Mouse (Mus musculus): Measurements from ENCODE around the gene Actrt3. TPM values are rescaled to one million over a fixed set of nuclear protein-coding genes. Genes with fewer than 3 reads are reported as not detected.
"Not testable (repeated sequence)": the region's sequence is repeated elsewhere in the genome, so short reads cannot be mapped to it uniquely, and the experiment has no call there.

Actrt3 gene
- total RNA-seq, 2 experiments from 2014 or later: not detected

- intact Hi-C loops (cut with DNase I): loop anchor here (1.0 to 10.0 kb wide), 4 partner anchors 105 to 1788 kb away; partner anchors contain the start of genes Lrrc31 and Rpl22l1
- peak; percentile 13 to 26 for DNase-seq
These were observed 7.3 kb downstream of the Actrt3 start for GRCm38 (mm10) chr3:30592418-30592853.

GRCm38 (mm10) chr3:30588865-30589264 is 10.9 kb downstream of the Actrt3 start:
- no peak for DNase-seq
- intact Hi-C loops (cut with DNase I): no loop called here

GRCm38 (mm10) chr3:30573549-30573948 is 26.2 kb downstream of the Actrt3 start:
- intact Hi-C loops (cut with DNase I): no loop called here
- no peak for DNase-seq

GRCm38 (mm10) chr3:30566333-30566732 is 33.4 kb downstream of the Actrt3 start:
- intact Hi-C loops (cut with DNase I): not testable (repeated sequence)

GRCm38 (mm10) chr3:30560677-30561314 is 38.9 kb downstream of the Actrt3 start:
- no peak for DNase-seq

More at GRCm38 (mm10) chr3:30566333-30566732, 33.4 kb downstream of the Actrt3 start:
- DNase-seq: not testable (repeated sequence)

GRCm38 (mm10) chr3:30553741-30554140 is 46.0 kb downstream of the Actrt3 start:
- intact Hi-C loops (cut with DNase I): no loop called here
- no peak for DNase-seq

More at GRCm38 (mm10) chr3:30560677-30561314, 38.9 kb downstream of the Actrt3 start:
- intact Hi-C loops (cut with DNase I): loop anchor here (2.0 to 5.0 kb wide), 3 partner anchors 748 to 1523 kb away; no protein-coding TSS in a partner anchor

GRCm38 (mm10) chr3:30550218-30550617 is 49.5 kb downstream of the Actrt3 start:
- intact Hi-C loops (cut with DNase I): no loop called here
- no peak for DNase-seq

- intact Hi-C loops (cut with DNase I): no loop called here
- no peak for DNase-seq
These were observed 50.8 kb downstream of the Actrt3 start for GRCm38 (mm10) chr3:30548928-30549327.

- intact Hi-C loops (cut with DNase I): no loop called here
- no peak for DNase-seq
These were observed 51.8 kb downstream of the Actrt3 start, which contains the start of gene Mecom for GRCm38 (mm10) chr3:30547908-30548307. TSS of gene Mecom (minus strand) at chr3:30548008.

Other genes starting within 250 kb of the Actrt3 start
- 10 to 100 TPM; 16.9 to 21.6 TPM for gene Mecom, start 51.9 kb downstream of the Actrt3 start, total RNA-seq (2021)
- gene Mynn, start 2.1 kb upstream of the Actrt3 start, total RNA-seq (2021): 10 to 100 TPM; 13.7 to 16.7 TPM
- gene Lrriq4, start 44.6 kb upstream of the Actrt3 start, total RNA-seq (2021): not detected
- gene Lrrc34, start 47.9 kb upstream of the Actrt3 start, total RNA-seq (2021): not detected
- under 1 TPM; 0.24 to 0.31 TPM for gene Lrrc31, start 99.9 kb upstream of the Actrt3 start, total RNA-seq (2021)
- gene Samd7, start 146.4 kb upstream of the Actrt3 start, total RNA-seq (2021): not detected
- 10 to 100 TPM; 41.4 to 43.2 TPM for gene Sec62, start 192.9 kb upstream of the Actrt3 start, total RNA-seq (2021)

Data from heart, postnatal 36 days (tissue).